Mouse (Mus musculus) kidney, embryonic 15.5 days (tissue): ENCODE data around the gene Racgap1. TPM values are rescaled to one million over a fixed set of nuclear protein-coding genes. Genes with fewer than 3 reads are reported as not detected.
A peak's percentile ranks its signal among the peaks of the same experiment; 100 is the strongest.

Experiments
- ATAC-seq: fragments of 200-750 bp; cut with Nextera tagmentation; replicated peaks from 2 replicates; pipeline ENCODE4 v1.8.0; 2017; ENCODE audit warnings: moderate TSS enrichment; ENCODE audit not compliant: low FRiP score
- H3K27ac ChIP-seq: fragments of 300-500 bp; sonication (generic); 2 replicates; pipeline ENCODE4 v1.5.1; 2015; ENCODE audit warnings: mild to moderate bottlenecking, inconsistent platforms
- H3K27me3 ChIP-seq: fragments of 300-500 bp; sonication (generic); 2 replicates; pipeline ENCODE4 v1.6.1; 2015; ENCODE audit warnings: inconsistent platforms
- H3K36me3 ChIP-seq: fragments of 300-500 bp; sonication (generic); 2 replicates; pipeline ENCODE4 v1.6.1; 2015; ENCODE audit warnings: inconsistent platforms
- H3K4me1 ChIP-seq: fragments of 300-500 bp; sonication (generic); 2 replicates; pipeline ENCODE4 v1.6.1; 2015; ENCODE audit warnings: inconsistent platforms
- H3K4me2 ChIP-seq: fragments of 300-500 bp; sonication (generic); 2 replicates; pipeline ENCODE4 v1.6.1; 2015; ENCODE audit warnings: moderate library complexity, mild to moderate bottlenecking, inconsistent platforms
- H3K4me3 ChIP-seq: fragments of 300-500 bp; sonication (generic); replicated peaks from 2 replicates; pipeline ENCODE4 v1.5.1; 2015; ENCODE audit warnings: mild to moderate bottlenecking, inconsistent platforms
- H3K9ac ChIP-seq: fragments of 300-500 bp; sonication (generic); 2 replicates; pipeline ENCODE4 v1.6.1; 2015; ENCODE audit warnings: mild to moderate bottlenecking, inconsistent platforms
- H3K9me3 ChIP-seq: fragments of 300-500 bp; sonication (generic); replicated peaks from 2 replicates; pipeline ENCODE4 v1.6.1; 2016; ENCODE audit warnings: inconsistent platforms
- WGBS: fragments of 180-500 bp; shearing (Covaris S2); methylation state at CpG from one replicate; pipeline ENCODE4 v1.1.7; 2015; ENCODE audit warnings: mixed read lengths; 5-methylcytosine and 5-hydroxymethylcytosine counted together
- polyA plus RNA-seq: library from polyadenylated mRNA; unstranded; fragments of >200 nt; fragmentation: Nextera tagmentation; extraction: Ambion mirVana; gene quantifications from 2 replicates; pipeline ENCODE4 v1.2.1, GENCODE M21; 2015

Racgap1 gene
- polyA plus RNA-seq, 1 experiment from 2014 or later = 147 TPM

- 77% methylated on average over 6 of the region's 6 CpGs for WGBS
- peaks cover 49% of the 10 kb centered on the region for H3K36me3 ChIP-seq
- H3K4me2 ChIP-seq = no peak overlapping the region
- peaks cover 17% of the 10 kb centered on the region for H3K4me1 ChIP-seq
- no peak overlapping the region for H3K27ac ChIP-seq
- no peak overlapping the region for H3K9ac ChIP-seq
- ATAC-seq = no peak
- H3K27me3 ChIP-seq = no peaks in the 10 kb centered on the region
- H3K4me3 ChIP-seq = no peak overlapping the region
- no peaks in the 10 kb centered on the region for H3K9me3 ChIP-seq
Measured at GRCm38 (mm10) chr15:99642622-99643021, 8.8 kb downstream of the Racgap1 start.

GRCm38 (mm10) chr15:99638124-99638485, 13.4 kb downstream of the Racgap1 start:
- no peak overlapping the region for H3K4me2 ChIP-seq
- no peaks in the 10 kb centered on the region for H3K4me1 ChIP-seq
- no peak overlapping the region for H3K27ac ChIP-seq
- no peaks in the 10 kb centered on the region for H3K27me3 ChIP-seq
- peaks cover 93% of the 10 kb centered on the region for H3K36me3 ChIP-seq
- no peaks in the 10 kb centered on the region for H3K9me3 ChIP-seq
- no peak for ATAC-seq
- H3K4me3 ChIP-seq = no peak overlapping the region
- no peak overlapping the region for H3K9ac ChIP-seq
- WGBS = 92% methylated on average over 5 of the region's 5 CpGs

GRCm38 (mm10) chr15:99637405-99638123, 13.9 kb downstream of the Racgap1 start:
- no peak overlapping the region for H3K4me3 ChIP-seq
- no peak overlapping the region for H3K27ac ChIP-seq
- H3K36me3 ChIP-seq = peaks cover 97% of the 10 kb centered on the region
- no peaks in the 10 kb centered on the region for H3K9me3 ChIP-seq
- H3K27me3 ChIP-seq = no peaks in the 10 kb centered on the region
- no peak overlapping the region for H3K4me2 ChIP-seq
- WGBS = 85% methylated on average over 12 of the region's 12 CpGs
- ATAC-seq = no peak
- no peaks in the 10 kb centered on the region for H3K4me1 ChIP-seq
- H3K9ac ChIP-seq = no peak overlapping the region

DNA sequence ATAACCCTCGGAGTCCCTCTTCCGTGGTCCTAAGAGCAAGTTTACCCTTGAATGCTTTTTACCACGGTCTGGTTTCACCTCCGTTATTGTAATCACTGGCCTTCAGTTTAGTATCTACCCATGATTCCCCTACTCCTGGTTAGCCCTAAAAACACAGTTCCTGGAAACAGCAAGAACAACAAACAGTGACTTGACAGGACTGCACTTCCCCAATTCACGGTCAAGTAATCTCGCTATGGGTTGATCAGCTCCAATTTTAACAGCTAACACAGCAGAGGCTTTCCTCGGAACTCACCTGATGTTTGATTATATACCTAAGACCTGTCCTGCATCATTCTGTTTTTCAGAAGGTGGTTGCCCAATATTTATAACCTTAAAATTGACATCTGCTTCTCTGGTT, 16.8 kb downstream of the Racgap1 start:
- H3K27ac ChIP-seq = no peak overlapping the region
- H3K4me2 ChIP-seq = no peak overlapping the region
- no peaks in the 10 kb centered on the region for H3K27me3 ChIP-seq
- peaks cover 99% of the 10 kb centered on the region for H3K36me3 ChIP-seq
- no peak overlapping the region for H3K4me3 ChIP-seq
- H3K4me1 ChIP-seq = no peaks in the 10 kb centered on the region
- no peak for ATAC-seq
- no peaks in the 10 kb centered on the region for H3K9me3 ChIP-seq
- no peak overlapping the region for H3K9ac ChIP-seq
- WGBS = 90% methylated on average over 7 of the region's 7 CpGs

DNA sequence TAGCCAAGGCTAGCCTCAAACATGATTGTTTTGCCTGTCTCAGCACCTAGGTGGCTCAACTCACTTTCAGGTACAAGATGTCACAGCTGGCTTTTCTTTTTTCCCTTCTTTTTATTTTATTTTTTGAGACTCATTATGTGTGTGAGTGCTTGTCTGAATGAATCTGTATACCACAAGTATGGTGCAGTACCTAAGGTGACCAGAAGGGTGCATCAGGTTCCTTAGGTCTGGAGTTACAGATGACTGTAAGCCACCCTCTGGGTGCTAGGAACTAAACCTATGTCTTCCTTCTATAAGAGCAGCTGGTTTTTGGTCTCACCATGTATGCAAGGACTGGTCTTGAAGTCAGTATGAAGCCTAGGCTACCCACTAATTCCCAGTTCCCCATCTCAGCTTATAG, 19.8 kb downstream of the Racgap1 start:
- H3K4me2 ChIP-seq = no peak overlapping the region
- H3K27ac ChIP-seq = no peak overlapping the region
- H3K4me1 ChIP-seq = no peaks in the 10 kb centered on the region
- no peaks in the 10 kb centered on the region for H3K27me3 ChIP-seq
- H3K9ac ChIP-seq = no peak overlapping the region
- no peak for ATAC-seq
- H3K4me3 ChIP-seq = no peak overlapping the region
- peaks cover 98% of the 10 kb centered on the region for H3K36me3 ChIP-seq
- H3K9me3 ChIP-seq = no peaks in the 10 kb centered on the region

DNA sequence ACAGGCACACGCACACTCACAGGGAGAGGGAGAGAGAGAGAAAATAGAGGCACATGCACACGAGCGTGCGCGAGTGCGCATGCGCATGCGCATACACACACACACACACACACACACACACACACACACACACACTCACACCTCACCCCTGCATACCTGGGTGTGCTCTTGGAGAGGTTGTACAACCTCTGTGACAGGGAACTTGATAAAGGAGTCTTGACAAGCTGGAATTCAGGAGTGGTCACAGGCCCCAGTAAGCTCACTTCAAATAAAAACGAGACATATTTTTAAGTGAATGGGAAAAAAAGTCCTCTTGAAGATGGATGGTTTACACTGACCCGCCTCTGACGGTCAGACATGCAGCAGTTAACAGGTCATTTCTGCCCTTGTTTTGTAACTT, 29.4 kb downstream of the Racgap1 start:
- no peaks in the 10 kb centered on the region for H3K27me3 ChIP-seq
- peaks cover 73% of the 10 kb centered on the region for H3K36me3 ChIP-seq
- H3K4me2 ChIP-seq = no peak overlapping the region
- H3K27ac ChIP-seq = no peak overlapping the region
- H3K9me3 ChIP-seq = no peaks in the 10 kb centered on the region
- H3K4me3 ChIP-seq = no peak overlapping the region
- H3K9ac ChIP-seq = no peak overlapping the region
- H3K4me1 ChIP-seq = no peaks in the 10 kb centered on the region
- WGBS = 92% methylated on average over 11 of the region's 11 CpGs
- ATAC-seq = no peak

DNA sequence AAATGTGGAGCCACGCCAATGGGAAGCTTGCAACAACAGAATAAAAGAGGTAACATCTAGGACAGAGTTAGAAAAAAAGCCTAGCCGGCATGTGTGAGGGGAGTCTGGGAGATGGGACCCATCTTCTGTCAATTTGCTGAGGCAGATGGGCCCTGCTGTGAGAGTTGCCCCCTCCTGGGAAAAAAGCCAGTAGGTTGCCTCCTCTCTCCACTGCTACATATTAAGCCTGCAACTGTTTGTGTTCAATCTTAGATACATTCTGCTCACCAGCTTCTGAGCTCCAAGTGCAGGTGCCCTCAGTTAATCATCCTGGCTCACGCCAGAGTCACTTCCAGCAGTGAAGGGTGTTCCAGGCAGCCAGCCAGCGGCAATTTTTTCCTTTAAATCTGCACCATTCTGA, 31.6 kb downstream of the Racgap1 start:
- Histone ChIP-seq H3K9me3 (no peaks in the 10 kb centered on the region), H3K4me3 (no peak overlapping the region), H3K27ac (no peak overlapping the region), H3K27me3 (no peaks in the 10 kb centered on the region), H3K36me3 (peaks cover 51% of the 10 kb centered on the region), H3K4me2 (no peak overlapping the region), H3K4me1 (peaks cover 7% of the 10 kb centered on the region), H3K9ac (no peak overlapping the region)
- 75% methylated on average over 4 of the region's 4 CpGs for WGBS
- ATAC-seq = no peak

- no peak for ATAC-seq
- 89% methylated on average over 3 of the region's 3 CpGs for WGBS
- no peak overlapping the region for H3K4me2 ChIP-seq
- peaks cover 8% of the 10 kb centered on the region; the same call in 1 of the 2 replicates for H3K27me3 ChIP-seq
- H3K9me3 ChIP-seq = no peaks in the 10 kb centered on the region
- no peak overlapping the region for H3K27ac ChIP-seq
- peaks cover 38% of the 10 kb centered on the region for H3K36me3 ChIP-seq
- no peak overlapping the region for H3K9ac ChIP-seq
- peaks cover 15% of the 10 kb centered on the region for H3K4me1 ChIP-seq
- no peak overlapping the region for H3K4me3 ChIP-seq
Measured at GRCm38 (mm10) chr15:99618595-99618994, 32.9 kb downstream of the Racgap1 start.

- H3K4me1 ChIP-seq = peaks cover 21% of the 10 kb centered on the region
- no peak for ATAC-seq
- H3K27ac ChIP-seq = peak overlapping the region; percentile 13; the same call in 1 of the 2 replicates
- no peak overlapping the region for H3K4me3 ChIP-seq
- H3K27me3 ChIP-seq = peaks cover 11% of the 10 kb centered on the region; the same call in 1 of the 2 replicates
- H3K9me3 ChIP-seq = no peaks in the 10 kb centered on the region
- peaks cover 8% of the 10 kb centered on the region for H3K36me3 ChIP-seq
- H3K4me2 ChIP-seq = peak overlapping the region; percentile 32
- WGBS = 39% methylated on average over 9 of the region's 9 CpGs
- H3K9ac ChIP-seq = no peak overlapping the region
Measured at GRCm38 (mm10) chr15:99615246-99615645, 36.2 kb downstream of the Racgap1 start.

DNA sequence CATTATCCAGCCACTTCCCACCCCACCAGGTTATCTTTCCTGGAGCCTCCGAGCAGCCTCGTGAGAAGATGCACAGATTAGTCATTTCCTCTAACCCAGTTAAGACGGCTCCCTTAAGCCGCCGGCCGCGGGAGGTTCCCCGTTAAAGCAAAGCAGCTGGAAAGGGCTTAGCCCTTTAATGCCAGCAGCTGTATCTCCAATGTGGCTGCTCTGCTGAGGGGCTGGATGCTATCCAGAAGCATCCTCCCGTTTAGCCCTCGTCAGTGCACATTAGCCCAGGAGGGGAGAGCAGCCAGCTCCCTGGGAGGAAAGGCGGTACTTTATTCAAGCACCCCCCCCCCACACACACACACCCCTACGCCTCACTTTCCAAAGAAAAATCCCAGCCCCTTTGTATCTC, 36.7 kb downstream of the Racgap1 start:
- WGBS = 8% methylated on average over 12 of the region's 12 CpGs
- Histone ChIP-seq H3K4me3 (no peak overlapping the region), H3K27me3 (peaks cover 13% of the 10 kb centered on the region; the same call in 1 of the 2 replicates), H3K4me2 (peak overlapping the region; percentile 32), H3K9me3 (no peaks in the 10 kb centered on the region), H3K36me3 (peaks cover 3% of the 10 kb centered on the region; the same call in 1 of the 2 replicates), H3K9ac (no peak overlapping the region), H3K4me1 (peaks cover 21% of the 10 kb centered on the region), H3K27ac (peak overlapping the region; percentile 13; the same call in 1 of the 2 replicates)
- no peak for ATAC-seq

- H3K36me3 ChIP-seq = no peaks in the 10 kb centered on the region
- H3K4me3 ChIP-seq = no peak overlapping the region
- 77% methylated on average over 13 of the region's 13 CpGs for WGBS
- H3K4me1 ChIP-seq = peaks cover 21% of the 10 kb centered on the region
- no peak overlapping the region for H3K27ac ChIP-seq
- no peaks in the 10 kb centered on the region for H3K9me3 ChIP-seq
- peaks cover 13% of the 10 kb centered on the region; the same call in 1 of the 2 replicates for H3K27me3 ChIP-seq
- H3K9ac ChIP-seq = no peak overlapping the region
- no peak for ATAC-seq
- H3K4me2 ChIP-seq = no peak overlapping the region
Measured at GRCm38 (mm10) chr15:99614273-99614672, 37.2 kb downstream of the Racgap1 start.

DNA sequence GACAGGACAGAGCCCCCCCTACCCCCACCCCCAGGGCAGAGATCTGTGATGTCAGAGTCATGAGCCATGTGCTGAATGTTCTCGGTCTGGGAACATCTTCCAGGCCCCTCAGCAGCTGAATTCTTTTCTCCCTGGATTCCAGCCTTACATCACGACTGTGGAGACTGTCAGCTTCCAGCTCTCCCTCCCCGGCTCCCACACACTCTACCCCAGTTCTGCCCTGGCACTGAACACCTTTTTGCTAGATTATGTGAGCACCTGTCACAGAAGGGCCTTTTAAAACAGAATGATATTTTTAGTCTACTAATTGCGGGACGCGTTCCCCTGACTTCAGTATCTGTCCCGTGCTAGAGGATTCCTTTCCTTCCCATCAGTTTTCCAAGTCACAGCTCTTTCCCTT, 39.9 kb downstream of the Racgap1 start:
- Histone ChIP-seq H3K4me2 (no peak overlapping the region), H3K9me3 (no peaks in the 10 kb centered on the region), H3K4me1 (peaks cover 39% of the 10 kb centered on the region), H3K27me3 (peaks cover 13% of the 10 kb centered on the region; the same call in 1 of the 2 replicates), H3K4me3 (no peak overlapping the region), H3K36me3 (no peaks in the 10 kb centered on the region), H3K9ac (no peak overlapping the region), H3K27ac (no peak overlapping the region)
- no peak for ATAC-seq
- WGBS = 62% methylated on average over 7 of the region's 7 CpGs
